Mouse (Mus musculus) mouse embryonic stem cell (cell line): ENCODE measurements around the gene Pcnx3.

Experiments
- in situ Hi-C, 2 experiments: fragments of 300-500 bp; cut with MboI; formaldehyde crosslinking; loops; 1 replicate in 1 of 2; 3 replicates in 1 of 2; pipeline ENCODE4 v1.14.3; 2019 to 2020; ENCODE audit warnings: low sequenced_read_pairs in 2 of 2, low pct_unique_long_range_greater_than_20kb in 1 of 2, mixed read lengths in 1 of 2; ENCODE audit not compliant: unreplicated experiment in 1 of 2

The Pcnx3 gene

DNA sequence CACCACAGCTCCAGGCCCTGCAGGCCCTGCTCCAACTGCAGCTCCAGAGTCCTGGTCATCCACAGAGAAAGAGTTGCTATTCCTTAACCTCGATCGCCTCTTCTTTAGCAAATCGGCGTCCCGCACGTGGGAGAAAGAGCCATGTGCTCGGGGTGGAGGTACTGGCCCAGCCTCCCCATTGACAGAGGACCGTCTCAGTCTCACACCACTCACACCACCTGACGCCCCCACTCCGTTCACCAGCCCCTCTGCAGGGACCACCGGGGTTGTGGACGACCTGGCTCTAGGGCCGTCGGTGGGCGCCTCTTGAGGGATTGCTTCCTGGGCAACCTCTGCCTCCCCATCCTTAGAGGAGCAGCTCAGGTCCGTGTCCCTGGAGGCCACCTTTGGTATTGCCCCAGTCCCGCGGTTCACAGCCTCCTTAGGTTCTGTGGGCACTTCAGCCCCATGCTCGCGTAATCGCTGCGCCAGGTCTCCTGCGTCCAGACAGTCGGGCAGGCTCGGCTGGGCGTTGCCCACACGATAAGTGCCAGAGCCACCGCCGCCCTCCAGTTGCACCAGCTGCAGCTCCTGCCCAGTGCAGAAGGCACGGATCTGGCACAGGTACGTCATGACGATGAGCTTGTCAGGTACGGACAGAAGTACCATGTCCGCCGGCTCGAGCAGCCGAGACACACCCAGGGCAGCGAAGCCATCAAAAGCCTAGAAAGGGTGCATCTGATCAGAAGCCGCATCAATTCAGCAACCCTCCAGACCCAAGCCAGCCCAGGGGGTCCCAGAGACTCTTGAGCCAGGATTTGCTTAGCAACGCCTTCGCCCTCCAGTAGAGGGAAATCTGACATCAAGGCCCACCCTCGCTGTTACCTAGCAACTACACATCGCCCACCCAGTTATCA is 27.3 kb upstream of the Pcnx3 start:
- in situ Hi-C loops, result no loop called here

GRCm38 (mm10) chr19:5713730-5714129 is 25.0 kb upstream of the Pcnx3 start:
- in situ Hi-C loops, result loop anchor here in 1 of 2 experiments (5.0 kb wide), 1 partner anchor 64 kb away; no protein-coding TSS in a partner anchor

DNA sequence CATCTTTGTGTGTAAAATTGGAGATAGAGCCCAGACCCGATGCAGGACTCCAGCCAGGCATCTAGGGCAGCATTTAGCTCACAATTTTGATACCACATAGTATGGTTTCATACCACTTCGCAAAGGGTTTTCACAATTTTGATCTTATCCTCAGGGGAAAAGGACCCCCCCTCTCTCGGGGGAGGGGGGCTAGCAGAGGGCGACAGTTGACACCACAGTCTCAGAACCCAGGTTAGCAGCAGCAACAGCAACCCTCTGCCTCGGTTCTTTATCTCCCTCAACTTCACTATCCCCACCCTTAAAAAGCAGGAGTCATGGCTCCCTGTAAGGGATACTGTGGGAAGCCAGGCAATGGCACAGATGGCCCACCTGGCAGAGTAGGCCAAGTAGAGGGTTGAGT is 24.5 kb upstream of the Pcnx3 start:
- in situ Hi-C loops, result loop anchor here in 1 of 2 experiments (5.0 kb wide), 1 partner anchor 64 kb away; no protein-coding TSS in a partner anchor

DNA sequence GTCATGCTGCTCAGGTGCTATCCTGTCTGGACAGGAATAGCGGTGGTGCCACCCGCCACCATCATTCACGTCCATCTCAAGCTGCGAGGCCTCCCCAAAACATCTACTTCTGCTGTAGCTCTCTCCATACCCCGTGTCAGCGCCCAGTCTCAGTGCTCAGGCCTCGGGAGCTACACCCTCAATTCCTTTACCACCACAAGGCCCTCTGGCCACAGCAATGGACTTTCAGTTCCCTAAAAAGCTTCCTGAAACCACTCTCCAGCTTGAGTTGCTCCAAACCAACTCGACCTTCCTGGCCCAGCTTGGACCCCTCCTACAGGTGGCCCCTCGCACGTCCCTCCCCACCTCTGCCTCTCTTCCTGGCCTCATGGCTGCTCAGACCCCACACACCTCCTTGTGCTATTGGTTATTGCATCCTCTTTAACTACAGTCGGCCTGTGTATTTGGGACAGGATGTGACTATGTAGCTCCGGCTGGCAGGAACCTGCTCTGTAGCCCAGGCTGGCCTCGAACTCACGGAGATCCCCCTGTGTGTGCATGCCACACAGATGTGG is 23.3 kb upstream of the Pcnx3 start:
- in situ Hi-C loops, result loop anchor here in 1 of 2 experiments (5.0 kb wide), 1 partner anchor 65 kb away; no protein-coding TSS in a partner anchor

GRCm38 (mm10) chr19:5711218-5711617 is 22.5 kb upstream of the Pcnx3 start:
- in situ Hi-C loops, result loop anchor here in 1 of 2 experiments (5.0 kb wide), 1 partner anchor 66 kb away; no protein-coding TSS in a partner anchor

- in situ Hi-C loops, result loop anchor here in 1 of 2 experiments (5.0 kb wide), 1 partner anchor 67 kb away; no protein-coding TSS in a partner anchor
These were observed 21.9 kb upstream of the Pcnx3 start for GRCm38 (mm10) chr19:5710581-5710980.

GRCm38 (mm10) chr19:5710068-5710467 is 21.4 kb upstream of the Pcnx3 start:
- in situ Hi-C loops, result loop anchor here in 1 of 2 experiments (5.0 kb wide), 1 partner anchor 67 kb away; no protein-coding TSS in a partner anchor

- in situ Hi-C loops, result no loop called here
These were observed 16.3 kb upstream of the Pcnx3 start for GRCm38 (mm10) chr19:5704801-5705571.

DNA sequence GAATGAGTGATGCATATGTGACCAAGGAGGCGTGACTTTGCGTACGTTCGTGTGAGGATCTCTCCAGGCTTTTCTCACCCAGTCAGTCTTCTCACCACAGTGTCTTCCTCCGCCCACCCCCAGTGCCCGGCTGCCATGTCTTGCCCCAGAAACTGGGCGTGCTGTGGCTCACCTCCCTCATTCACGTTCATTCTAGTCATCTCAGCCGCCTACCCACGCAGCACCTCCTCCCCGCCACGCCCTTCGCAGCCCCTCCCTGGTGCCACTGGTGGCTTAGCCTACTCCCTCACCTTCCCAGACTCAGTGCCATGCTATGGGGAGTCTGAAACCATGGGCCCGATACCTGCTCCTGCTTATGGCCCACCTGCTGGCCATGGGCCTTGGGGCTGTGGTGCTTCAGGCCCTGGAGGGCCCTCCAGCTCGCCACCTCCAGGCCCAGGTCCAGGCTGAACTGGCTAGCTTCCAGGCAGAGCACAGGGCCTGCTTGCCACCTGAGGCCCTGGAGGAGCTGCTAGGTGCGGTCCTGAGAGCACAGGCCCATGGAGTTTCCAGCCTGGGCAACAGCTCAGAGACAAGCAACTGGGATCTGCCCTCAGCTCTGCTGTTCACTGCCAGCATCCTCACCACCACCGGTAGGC is 15.6 kb upstream of the Pcnx3 start, which contains the start of gene Kcnk7:
TSS of gene Kcnk7 (plus strand) at position 205 of the 638 bp plus-strand sequence.
- in situ Hi-C loops, result no loop called here

DNA sequence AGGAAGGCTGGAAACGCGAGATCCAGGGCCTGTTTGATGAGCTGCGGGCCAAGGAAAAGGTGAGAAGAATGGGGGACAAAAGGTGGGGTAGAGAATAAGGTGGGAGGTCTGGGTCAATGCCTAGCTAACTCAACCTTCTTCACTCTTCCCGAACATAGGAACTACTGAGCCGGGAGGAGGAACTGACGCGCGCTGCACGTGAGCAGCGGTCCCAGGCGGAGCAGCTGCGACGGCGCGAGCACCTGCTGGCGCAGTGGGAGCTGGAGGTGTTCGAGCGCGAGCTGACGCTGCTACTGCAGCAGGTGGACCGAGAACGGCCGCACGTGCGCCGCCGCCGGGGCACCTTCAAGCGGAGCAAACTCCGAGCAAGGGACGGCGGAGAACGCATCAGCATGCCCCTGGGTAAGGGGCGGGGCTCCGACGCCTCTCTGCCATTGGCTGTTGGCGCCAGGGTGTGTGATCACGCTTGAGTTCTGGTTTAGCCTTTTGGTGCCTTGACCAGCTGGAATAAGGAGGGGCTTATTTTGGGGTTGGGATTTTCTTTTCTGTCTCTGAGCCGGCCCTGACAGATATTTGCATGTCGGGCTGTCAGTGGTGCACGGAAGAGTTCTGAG is 7.2 kb upstream of the Pcnx3 start:
- in situ Hi-C loops, result no loop called here

DNA sequence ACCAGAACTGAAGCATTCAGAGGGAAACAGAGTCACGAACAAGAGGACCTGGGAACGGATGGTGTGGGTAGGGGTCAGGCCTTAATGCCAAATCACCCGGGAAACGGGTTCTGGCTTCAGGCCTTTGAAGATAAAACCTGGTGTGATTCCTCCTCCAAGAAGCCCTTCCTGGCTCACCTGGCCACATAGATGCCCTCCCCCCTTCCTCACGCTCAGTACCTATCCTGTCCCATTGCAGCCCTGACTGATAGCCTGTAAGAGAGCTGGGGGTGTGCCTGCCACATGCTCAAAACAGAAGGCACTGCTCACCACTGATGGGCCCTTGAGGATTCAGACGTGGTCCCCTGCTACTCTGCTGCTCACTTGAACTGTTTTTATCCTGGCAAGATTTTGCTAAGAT is 5.1 kb upstream of the Pcnx3 start:
- in situ Hi-C loops, result no loop called here

DNA sequence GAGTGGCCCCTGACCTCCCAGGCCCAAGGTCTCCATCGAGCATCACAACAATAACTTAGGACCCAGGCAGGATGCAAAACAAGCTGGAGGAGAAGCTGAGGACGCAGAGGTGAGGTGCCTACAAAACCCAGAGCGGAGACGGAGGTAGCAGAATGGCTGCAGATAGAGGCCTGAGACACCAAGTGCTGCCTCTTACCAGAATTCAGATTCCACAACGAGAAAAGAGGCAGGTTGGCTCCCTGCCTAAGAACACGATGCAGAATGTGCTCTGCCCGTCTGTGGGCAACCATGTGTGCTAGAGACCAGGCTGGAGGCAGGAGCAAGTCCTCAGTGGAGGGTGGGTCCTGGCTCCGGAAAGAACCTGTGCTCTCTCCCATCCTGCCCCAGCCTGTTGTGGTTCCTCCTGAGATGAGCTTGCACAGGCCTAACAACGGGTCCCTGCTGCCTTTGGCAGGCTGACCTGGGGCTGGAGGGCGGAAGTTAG is 4.2 kb upstream of the Pcnx3 start:
- in situ Hi-C loops, result no loop called here

DNA sequence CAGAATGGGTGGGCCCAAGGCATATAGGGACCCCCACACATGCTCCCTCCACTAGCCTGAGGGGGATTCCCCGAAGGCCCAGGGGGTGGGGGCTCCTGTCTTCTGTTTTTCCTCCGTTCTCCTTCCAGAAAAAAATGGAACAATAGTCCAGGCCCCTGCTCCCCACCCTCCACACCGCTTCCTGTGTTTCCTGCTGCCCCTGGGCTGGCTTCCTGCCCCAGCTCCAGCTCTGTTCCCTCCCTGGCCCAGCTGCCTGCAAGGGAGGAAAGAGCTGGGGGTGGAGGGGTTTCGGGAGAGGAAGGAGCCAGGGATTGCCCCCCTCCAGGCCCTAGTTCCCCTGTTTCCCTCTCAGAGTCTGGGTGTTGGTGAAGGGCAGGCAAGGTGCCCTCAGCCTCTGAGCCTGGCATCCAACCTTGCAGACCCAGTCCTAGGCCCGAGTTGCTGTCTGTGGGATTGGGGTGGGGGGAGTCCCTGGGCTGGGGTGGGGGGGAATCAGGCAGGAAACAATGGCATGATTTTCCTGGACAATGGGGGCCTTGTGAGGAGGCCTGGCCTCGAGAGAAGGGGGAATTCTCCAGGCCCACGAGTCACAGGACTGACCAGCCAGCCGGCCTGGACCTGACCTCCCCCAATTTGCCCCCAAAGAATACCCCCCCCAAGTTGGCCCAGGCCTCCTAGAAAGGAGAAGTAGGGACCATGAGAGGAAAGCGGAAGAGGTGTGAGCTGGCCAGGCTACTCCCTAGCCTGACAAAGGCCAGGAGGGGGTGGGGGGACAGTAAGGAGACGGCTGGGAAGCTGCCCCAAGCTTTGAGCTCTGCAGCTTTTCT is 3.6 kb upstream of the Pcnx3 start:
- in situ Hi-C loops, result no loop called here

- in situ Hi-C loops, result no loop called here
These were observed 2.9 kb upstream of the Pcnx3 start for GRCm38 (mm10) chr19:5691601-5692000.

- in situ Hi-C loops, result no loop called here
These were observed 1.6 kb upstream of the Pcnx3 start for GRCm38 (mm10) chr19:5690343-5690735.

DNA sequence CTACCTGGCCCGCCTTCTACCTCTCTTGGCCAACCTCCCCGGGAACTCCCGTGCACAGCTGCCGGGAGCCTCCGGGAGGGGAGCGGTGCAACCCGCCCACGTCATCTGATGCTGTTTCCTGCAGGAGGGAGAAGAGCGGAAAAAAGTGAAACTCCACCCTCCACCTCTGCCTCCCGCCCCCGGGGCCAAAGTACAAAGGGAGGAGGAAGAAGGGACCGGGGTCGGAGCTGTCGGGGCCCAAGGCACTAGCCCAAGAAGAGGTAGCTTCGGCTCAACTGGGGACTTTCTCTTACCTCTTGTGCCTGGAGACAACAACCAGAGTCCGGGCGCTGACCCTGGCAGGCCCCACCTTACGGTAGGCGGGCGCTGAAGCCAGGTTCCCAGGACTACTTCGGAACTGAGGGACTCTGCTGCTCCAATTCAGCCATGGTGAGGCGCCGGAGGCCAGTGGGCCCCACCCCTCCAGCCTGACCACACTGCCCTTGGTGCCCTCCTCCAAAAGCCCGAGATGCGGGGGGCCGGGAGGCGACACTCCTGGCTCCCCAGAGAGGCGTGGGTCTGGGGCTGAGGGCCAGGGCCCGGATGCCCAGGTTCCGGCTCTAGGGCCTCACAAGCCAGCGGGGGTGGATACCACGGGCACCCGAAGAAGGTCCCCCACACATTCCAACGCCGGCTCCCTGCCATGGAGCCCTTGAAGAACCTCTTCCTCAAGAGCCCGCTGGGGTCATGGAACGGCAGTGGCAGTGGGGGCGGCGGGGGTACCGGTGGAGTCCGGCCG is 1.0 kb upstream of the Pcnx3 start:
- in situ Hi-C loops, result no loop called here
